23 mouse cellular contexts compared by ENCODE assay signal in the genomic region with DNA sequence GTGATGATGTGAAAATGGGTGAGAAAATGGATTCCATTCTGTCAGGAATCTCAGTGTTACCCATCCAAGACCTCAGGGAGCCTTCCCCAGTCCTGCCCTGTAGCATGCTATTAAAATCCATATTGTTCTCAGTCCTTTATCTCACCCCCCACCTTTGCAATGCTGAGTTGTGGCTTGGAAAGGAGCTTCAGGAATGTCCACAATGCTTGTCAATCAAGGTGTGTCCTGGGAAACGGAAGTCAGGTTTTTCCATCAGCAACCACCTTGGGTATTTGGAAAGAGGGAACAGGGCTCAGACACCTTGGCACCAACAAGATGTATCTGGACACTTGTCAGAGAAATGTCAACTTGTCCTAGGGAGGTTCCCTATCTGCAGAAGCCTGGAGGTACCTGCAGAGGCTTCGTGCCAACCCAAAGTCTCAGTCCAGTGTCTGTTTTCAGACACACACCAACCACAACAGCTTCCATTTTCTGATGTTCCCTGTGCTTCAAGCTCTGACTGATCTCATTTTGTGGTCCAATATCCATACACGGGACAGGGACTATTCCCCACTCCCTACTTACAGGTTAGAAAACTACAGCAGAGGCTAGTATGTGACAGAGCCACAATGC.
"Had no signal": no experiment of that assay in that cellular context is flagged by ENCODE, and none has a peak within 500 bp of the region (broad histone marks: within the 10 kb centered on the region; RNA-seq: fewer than 3 reads in every experiment).

No protein-coding gene starts in this region.

- H3K4me3 ChIP-seq: heart, embryonic 12.5 days; hindbrain, embryonic 13.5 days; hindbrain, embryonic 15.5 days; kidney, embryonic 15.5 days; limb, embryonic 13.5 days; limb, embryonic 15.5 days; liver, embryonic 12.5 days had no signal

- H3K4me2 ChIP-seq: heart, embryonic 12.5 days; hindbrain, embryonic 13.5 days; hindbrain, embryonic 15.5 days; kidney, embryonic 15.5 days; limb, embryonic 13.5 days; limb, embryonic 15.5 days; liver, embryonic 12.5 days had no signal

- ATAC-seq: hindbrain, postnatal 0 days; intestine, embryonic 16.5 days; liver, embryonic 12.5 days had no signal

- H3K9me3 ChIP-seq: heart, embryonic 12.5 days; hindbrain, embryonic 13.5 days; hindbrain, embryonic 15.5 days; kidney, embryonic 15.5 days; limb, embryonic 13.5 days; limb, embryonic 15.5 days; liver, embryonic 12.5 days had no signal

- H3K9ac ChIP-seq: heart, embryonic 12.5 days; hindbrain, embryonic 13.5 days; hindbrain, embryonic 15.5 days; kidney, embryonic 15.5 days; limb, embryonic 13.5 days; limb, embryonic 15.5 days; liver, embryonic 12.5 days had no signal

- H3K4me1 ChIP-seq: kidney, embryonic 15.5 days; liver, embryonic 12.5 days had no signal

- H3K36me3 ChIP-seq: heart, embryonic 12.5 days; hindbrain, embryonic 13.5 days; hindbrain, embryonic 15.5 days; kidney, embryonic 15.5 days; limb, embryonic 13.5 days; limb, embryonic 15.5 days; liver, embryonic 12.5 days had no signal

- DNase-seq: gastrocnemius, postnatal 14 days; gastrocnemius, postnatal 36 days; heart, adult 18-20 months; heart, postnatal 10 days; heart, postnatal 36 days; kidney, adult 11 months; kidney, adult 2 months; kidney, adult 9 months; kidney, postnatal 14 days; kidney, postnatal 36 days; layer of hippocampus, adult 9-11 months; layer of hippocampus, postnatal 36 days; left cerebral cortex, postnatal 4 days had no signal

- H3K27ac ChIP-seq: hindbrain, embryonic 13.5 days; hindbrain, embryonic 15.5 days; hindbrain, postnatal 0 days; kidney, embryonic 15.5 days; kidney, postnatal 0 days; limb, embryonic 13.5 days; limb, embryonic 15.5 days; liver, embryonic 12.5 days had no signal

- H3K27me3 ChIP-seq: heart, embryonic 12.5 days; hindbrain, embryonic 13.5 days; hindbrain, embryonic 15.5 days; kidney, embryonic 15.5 days; limb, embryonic 13.5 days; limb, embryonic 15.5 days; liver, embryonic 12.5 days had no signal
